Mouse (Mus musculus): Measurements from ENCODE around the gene Ager. TPM values are rescaled to one million over a fixed set of nuclear protein-coding genes. Genes with fewer than 3 reads are reported as not detected.
A peak's percentile ranks its signal among the peaks of the same experiment; 100 is the strongest.

Gene Ager
- polyA plus RNA-seq, 1 experiment from 2014 or later: 1.3 TPM

DNA sequence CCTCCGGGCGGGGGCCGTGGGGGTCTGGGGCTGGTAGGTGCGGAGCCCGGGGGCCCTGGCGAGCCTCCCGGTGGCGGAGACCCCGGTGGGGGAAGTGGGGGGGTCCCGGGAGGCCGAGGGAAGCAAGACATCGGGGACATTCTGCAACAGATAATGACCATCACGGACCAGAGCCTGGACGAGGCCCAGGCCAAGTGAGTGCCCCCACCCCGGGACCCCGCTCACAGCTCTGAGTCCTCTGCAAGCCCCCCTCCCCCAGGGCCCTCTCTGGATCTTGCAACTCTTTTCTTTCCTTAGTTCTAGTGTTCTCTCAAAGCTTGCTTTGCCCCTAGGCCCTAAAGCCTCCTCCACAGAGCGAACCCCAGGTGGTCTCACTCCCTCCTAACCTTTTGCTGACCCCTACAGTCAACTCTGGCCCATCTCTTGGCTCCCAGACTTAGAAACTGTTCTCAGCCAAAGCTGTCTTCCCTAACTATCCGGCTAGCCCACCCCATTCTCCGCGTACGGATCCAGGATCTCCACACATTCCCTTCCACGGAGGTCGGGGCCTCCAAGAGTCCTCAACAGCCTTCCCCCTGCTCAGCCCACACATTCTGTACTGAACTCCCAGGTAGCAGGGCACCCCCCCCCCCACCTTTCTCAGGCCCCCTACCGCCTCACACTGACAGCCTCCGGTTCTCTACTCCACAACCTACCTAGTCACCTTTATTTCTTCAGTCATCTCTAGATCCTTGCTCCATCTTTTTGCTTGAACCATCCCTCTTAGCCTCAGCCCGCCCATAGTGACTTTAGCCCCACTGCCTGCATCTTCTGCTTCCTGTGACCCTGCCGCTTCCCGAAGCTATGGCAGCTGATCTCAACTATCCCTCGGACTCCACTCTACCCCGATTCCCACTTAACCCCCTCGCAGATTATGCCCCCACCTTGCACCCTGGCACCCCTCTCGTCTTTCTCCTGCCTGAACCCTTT lies 4.8 kb upstream of the Ager start:
- peak overlapping the region; percentile 89 for H3K27ac ChIP-seq
- H3K4me1 ChIP-seq: peaks cover 93% of the 10 kb centered on the region
- H3K36me3 ChIP-seq: peaks cover 28% of the 10 kb centered on the region
- H3K27me3 ChIP-seq (replicated peaks): no peaks in the 10 kb centered on the region
- peak overlapping the region; percentile 92 for H3K4me3 ChIP-seq
- ATAC-seq: peak; percentile 1; the same call in 1 of the 2 replicates
- WGBS (ENCODE audit: insufficient replicate concordance): 4% methylated on average over 32 of the region's 32 CpGs
- H3K9me3 ChIP-seq (replicated peaks): no peaks in the 10 kb centered on the region
- H3K4me2 ChIP-seq: peak overlapping the region; percentile 99
- H3K9ac ChIP-seq: peak overlapping the region; percentile 97

DNA sequence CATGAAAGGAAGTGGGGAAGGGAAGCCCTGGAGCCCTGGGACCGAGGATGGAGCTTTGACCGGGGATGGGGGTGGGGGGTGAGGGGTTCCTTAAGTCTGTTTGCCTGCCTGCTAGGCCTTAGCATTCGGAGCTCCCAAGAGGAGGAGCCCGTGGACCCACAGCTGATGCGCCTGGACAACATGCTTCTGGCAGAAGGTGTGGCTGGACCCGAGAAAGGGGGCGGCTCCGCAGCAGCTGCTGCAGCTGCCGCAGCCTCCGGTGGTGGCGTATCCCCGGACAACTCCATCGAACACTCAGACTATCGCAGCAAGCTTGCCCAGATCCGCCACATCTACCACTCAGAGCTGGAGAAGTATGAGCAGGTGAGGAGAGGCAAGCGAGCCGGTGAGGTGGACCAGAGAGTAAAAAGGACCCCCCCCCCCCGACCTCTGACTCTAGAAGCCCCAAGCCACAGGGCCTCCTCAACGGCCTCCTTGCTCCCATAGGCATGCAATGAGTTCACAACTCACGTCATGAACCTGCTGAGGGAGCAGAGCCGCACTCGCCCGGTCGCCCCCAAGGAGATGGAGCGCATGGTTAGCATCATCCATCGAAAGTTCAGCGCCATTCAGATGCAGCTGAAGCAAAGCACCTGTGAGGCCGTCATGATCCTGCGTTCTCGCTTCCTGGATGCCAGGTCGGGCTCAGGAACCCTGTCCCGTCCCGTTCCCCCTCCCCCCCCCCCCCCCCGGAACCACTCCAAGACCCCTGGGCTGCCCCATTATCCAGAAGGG lies 3.7 kb upstream of the Ager start:
- Histone ChIP-seq H3K27me3 (replicated peaks) (no peaks in the 10 kb centered on the region), H3K36me3 (peaks cover 28% of the 10 kb centered on the region), H3K27ac (peak overlapping the region; percentile 89), H3K9ac (peak overlapping the region; percentile 97), H3K4me3 (peak overlapping the region; percentile 92), H3K9me3 (replicated peaks) (no peaks in the 10 kb centered on the region), H3K4me1 (peaks cover 91% of the 10 kb centered on the region), H3K4me2 (peak overlapping the region; percentile 99)
- no peak for ATAC-seq
- WGBS (ENCODE audit: insufficient replicate concordance): 71% methylated on average over 34 of the region's 34 CpGs

DNA sequence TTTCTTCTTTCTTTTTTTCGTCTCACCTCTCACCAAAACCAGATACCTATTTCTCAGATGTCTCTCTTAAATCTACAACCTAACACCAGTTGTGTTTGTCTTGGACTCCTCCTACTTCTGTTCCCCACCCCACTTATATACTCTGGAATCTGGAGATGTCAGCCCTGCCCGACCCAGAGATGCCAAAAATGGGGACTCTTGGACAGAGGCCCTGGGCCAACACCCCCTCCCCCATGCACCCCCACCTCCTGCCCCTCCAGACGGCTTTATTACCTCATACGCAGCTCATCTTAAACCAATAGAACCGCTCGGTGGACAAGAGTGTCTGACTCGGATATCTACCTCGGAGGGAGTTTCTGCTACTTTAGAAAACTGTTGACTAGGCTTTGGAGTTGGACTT lies 1.6 kb upstream of the Ager start:
- H3K4me1 ChIP-seq: peaks cover 79% of the 10 kb centered on the region
- H3K4me2 ChIP-seq: no peak overlapping the region
- no peak overlapping the region for H3K9ac ChIP-seq
- no peak for ATAC-seq
- no peaks in the 10 kb centered on the region for H3K9me3 ChIP-seq (replicated peaks)
- H3K4me3 ChIP-seq: no peak overlapping the region
- peaks cover 43% of the 10 kb centered on the region for H3K36me3 ChIP-seq
- WGBS (ENCODE audit: insufficient replicate concordance): 73% methylated on average over 8 of the region's 8 CpGs
- H3K27ac ChIP-seq: no peak overlapping the region
- H3K27me3 ChIP-seq (replicated peaks): no peaks in the 10 kb centered on the region

DNA sequence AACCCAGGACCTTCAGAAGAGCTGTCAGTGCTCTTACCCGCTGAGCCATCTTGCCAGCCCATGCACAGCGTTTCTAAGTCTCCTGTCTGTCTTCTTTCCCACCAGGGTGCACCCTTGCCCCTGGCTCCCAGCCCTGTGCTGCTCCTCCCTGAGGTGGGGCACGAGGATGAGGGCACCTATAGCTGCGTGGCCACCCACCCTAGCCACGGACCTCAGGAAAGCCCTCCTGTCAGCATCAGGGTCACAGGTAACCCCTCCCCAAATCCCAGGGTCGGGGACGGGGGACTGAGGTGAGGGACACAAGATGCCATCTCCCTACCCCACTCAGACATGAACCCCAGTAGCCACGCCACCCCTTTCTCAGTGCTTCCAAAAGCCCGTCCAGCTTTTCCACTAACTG lies 2.2 kb downstream of the Ager start:
- no peaks in the 10 kb centered on the region for H3K9me3 ChIP-seq (replicated peaks)
- H3K36me3 ChIP-seq: peaks cover 41% of the 10 kb centered on the region
- H3K4me3 ChIP-seq: no peak overlapping the region
- 76% methylated on average over 9 of the region's 9 CpGs for WGBS (ENCODE audit: insufficient replicate concordance)
- peaks cover 65% of the 10 kb centered on the region for H3K4me1 ChIP-seq
- no peak overlapping the region for H3K27ac ChIP-seq
- no peak for ATAC-seq
- H3K9ac ChIP-seq: no peak overlapping the region
- H3K4me2 ChIP-seq: no peak overlapping the region
- H3K27me3 ChIP-seq (replicated peaks): no peaks in the 10 kb centered on the region

DNA sequence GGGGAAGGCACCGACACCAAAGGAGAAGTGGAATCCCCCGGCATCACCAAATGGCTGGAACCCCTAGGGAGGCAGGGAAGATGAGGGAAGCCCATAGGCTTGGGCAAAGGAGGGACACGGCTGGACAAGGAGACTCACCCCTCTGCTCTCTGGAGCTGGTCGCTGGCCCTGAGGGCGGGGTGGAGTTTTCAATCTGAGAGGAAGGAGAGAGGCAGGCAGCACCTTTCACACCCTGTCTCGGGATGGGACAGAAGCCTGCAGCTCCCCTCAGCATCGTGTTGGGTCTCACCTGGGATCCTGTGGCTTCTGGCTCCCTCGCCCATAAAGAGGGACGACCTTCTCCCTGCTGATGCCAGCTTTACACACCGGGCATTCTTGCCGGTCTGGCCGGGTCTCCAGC lies 4.1 kb downstream of the Ager start:
- peak overlapping the region; percentile 94 for H3K4me2 ChIP-seq
- no peaks in the 10 kb centered on the region for H3K9me3 ChIP-seq (replicated peaks)
- ATAC-seq: no peak
- no peaks in the 10 kb centered on the region for H3K27me3 ChIP-seq (replicated peaks)
- H3K4me3 ChIP-seq: peak overlapping the region; percentile 98; the same call in 1 of the 2 replicates
- peaks cover 27% of the 10 kb centered on the region for H3K36me3 ChIP-seq
- H3K9ac ChIP-seq: no peak overlapping the region
- no peak overlapping the region; the same call in 1 of the 2 replicates for H3K27ac ChIP-seq
- H3K4me1 ChIP-seq: peaks cover 59% of the 10 kb centered on the region
- WGBS (ENCODE audit: insufficient replicate concordance): 88% methylated on average over 12 of the region's 12 CpGs

DNA sequence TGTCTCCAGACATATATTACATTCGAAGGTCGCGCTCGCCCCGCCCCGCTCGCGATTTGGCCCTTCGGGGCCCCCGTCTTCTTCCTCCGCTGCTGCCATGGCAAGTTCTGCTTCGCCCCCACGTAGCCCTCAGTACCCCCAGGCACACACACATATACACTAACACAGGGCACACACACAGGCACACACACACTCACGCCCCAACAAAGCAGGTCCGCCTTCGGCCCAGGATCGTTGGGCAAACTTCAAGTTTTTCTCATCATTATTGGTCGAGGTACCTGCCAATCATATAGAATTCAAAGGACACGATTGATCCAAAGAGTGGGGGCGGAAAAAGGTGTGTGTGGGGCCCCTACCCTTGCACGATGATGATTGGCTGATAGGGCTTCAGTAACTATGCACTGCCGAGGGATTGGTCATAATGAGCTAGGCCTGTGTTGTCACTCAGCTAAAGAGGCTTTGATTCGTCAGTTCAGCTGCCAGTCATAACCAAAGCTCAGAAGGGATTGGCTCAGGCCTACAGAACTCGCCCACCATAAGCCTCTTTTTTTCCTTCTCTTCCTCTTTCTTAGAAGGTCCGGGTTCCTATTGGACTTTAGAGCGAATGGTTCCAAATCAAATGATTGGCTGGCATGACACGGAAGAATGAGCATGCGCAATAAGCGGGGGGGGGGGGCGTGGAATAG lies 5.9 kb downstream of the Ager start, which contains the start of gene Rnf5:
Gene Rnf5, minus strand, starts transcription at position 316 of the 686 bp plus-strand sequence.
- Histone ChIP-seq H3K36me3 (peaks cover 36% of the 10 kb centered on the region), H3K27ac (peak within 1 kb of the TSS; percentile 91), H3K4me2 (peak within 1 kb of the TSS; percentile 94), H3K4me3 (peak within 1 kb of the TSS; percentile 98), H3K27me3 (replicated peaks) (no peaks in the 10 kb centered on the region), H3K4me1 (peaks cover 61% of the 10 kb centered on the region), H3K9ac (peak within 1 kb of the TSS; percentile 99), H3K9me3 (replicated peaks) (no peaks in the 10 kb centered on the region)
- ATAC-seq: peak; percentile 92
- WGBS (ENCODE audit: insufficient replicate concordance): under 1% methylated on average over 30 of the region's 30 CpGs

DNA sequence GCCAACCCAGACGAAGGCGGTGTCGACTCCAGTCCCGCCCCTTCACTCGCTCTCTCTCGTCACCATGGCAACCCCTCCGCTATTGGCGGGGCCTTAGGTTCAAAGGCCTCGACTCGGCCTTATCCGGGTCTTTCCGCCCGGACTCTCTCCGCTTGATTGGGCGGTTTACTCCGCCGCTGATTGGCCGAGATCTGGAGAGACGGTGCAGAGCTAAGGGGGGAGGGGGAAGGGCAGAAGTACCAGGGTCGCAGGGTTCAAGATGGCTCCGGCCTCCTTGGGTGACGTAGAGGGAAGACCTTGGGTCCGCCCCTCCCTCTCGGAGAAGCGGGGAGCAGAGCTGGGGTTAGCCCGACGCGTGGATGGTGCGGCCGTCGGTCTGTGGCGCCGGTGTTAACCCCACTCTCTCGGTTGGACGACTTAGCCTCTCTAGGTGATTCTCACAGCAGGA lies 6.4 kb downstream of the Ager start, which contains the start of gene Agpat1:
Gene Agpat1, plus strand, starts transcription at position 202 of the 448 bp plus-strand sequence.
- H3K4me1 ChIP-seq: peaks cover 65% of the 10 kb centered on the region
- H3K27me3 ChIP-seq (replicated peaks): no peaks in the 10 kb centered on the region
- H3K4me2 ChIP-seq: peak within 1 kb of the TSS; percentile 94
- WGBS (ENCODE audit: insufficient replicate concordance): under 1% methylated on average over 35 of the region's 35 CpGs
- H3K4me3 ChIP-seq: peak within 1 kb of the TSS; percentile 98
- H3K9ac ChIP-seq: peak within 1 kb of the TSS; percentile 99
- H3K9me3 ChIP-seq (replicated peaks): no peaks in the 10 kb centered on the region
- peak; percentile 83 for ATAC-seq
- H3K27ac ChIP-seq: peak within 1 kb of the TSS; percentile 91
- H3K36me3 ChIP-seq: peaks cover 36% of the 10 kb centered on the region

DNA sequence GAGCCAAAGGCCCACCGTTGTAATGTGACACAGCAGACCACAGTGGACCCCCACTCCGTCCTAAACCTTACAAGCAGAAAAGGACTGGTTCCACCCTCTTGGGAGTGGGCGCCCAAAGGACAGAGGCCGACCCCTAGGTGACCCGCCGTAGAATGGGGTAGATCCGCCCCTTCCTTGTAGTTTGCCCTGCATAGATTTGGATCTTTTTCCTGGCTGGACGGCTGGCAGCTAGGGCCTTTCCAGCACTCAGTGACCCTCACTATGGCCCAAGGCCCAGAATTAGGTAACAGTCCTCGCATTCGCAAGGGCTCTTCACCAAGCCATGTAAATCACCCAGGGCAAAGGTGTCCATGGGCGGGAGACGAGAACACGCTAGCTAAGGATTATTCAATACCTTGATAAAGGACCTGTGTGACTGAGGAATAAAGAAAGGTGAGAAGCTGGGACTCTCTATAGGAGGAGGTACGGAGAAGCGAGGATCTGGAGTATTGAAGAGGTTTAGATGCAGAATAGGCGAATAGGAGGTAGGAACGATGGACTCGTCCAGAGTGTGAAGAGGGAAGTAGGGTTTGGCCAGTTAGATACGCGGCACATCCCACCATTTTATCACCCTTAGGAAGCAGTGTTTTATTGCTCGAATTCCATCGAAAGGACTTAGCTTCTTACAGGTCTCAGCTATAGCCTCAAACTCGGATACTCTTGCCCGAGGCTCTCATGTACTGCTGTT lies 7.0 kb downstream of the Ager start:
- 15% methylated on average over 24 of the region's 24 CpGs for whole genome bisulfite sequencing (ENCODE audit: insufficient replicate concordance)
- H3K27me3 ChIP-seq (replicated peaks): no peaks in the 10 kb centered on the region
- peak overlapping the region; percentile 91 for H3K27ac ChIP-seq
- H3K9me3 ChIP-seq (replicated peaks): no peaks in the 10 kb centered on the region
- peak overlapping the region; percentile 99 for H3K9ac ChIP-seq
- H3K36me3 ChIP-seq: peaks cover 35% of the 10 kb centered on the region
- peak overlapping the region; percentile 98 for H3K4me3 ChIP-seq
- peaks cover 64% of the 10 kb centered on the region for H3K4me1 ChIP-seq
- no peak for ATAC-seq
- peak overlapping the region; percentile 92 for H3K4me2 ChIP-seq

DNA sequence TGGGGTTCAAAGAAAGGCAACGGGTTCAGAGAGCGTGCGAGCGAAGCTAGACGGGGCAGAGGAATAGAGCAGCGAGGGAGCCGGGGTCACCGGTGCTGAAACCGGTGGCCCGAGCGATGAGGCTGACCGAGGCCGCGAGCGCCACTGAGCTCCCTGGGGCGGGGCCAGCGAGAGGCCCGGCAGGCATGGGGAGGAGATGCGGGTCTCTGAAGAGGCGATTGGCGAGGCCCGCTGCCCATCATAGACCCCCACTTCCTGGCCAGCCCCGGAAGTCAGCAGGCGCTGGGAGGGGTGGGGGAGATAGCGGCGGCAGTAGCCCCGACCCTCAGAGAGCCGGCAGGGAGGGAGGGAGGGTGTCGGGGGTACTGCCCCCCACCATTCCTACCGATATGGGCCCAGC lies 7.9 kb downstream of the Ager start:
- ATAC-seq: peak; percentile 49
- peak overlapping the region; percentile 99 for H3K9ac ChIP-seq
- no peaks in the 10 kb centered on the region for H3K27me3 ChIP-seq (replicated peaks)
- peak overlapping the region; percentile 92 for H3K4me2 ChIP-seq
- WGBS (ENCODE audit: insufficient replicate concordance): 1% methylated on average over 26 of the region's 30 CpGs
- peak overlapping the region; percentile 91 for H3K27ac ChIP-seq
- peak overlapping the region; percentile 98 for H3K4me3 ChIP-seq
- no peaks in the 10 kb centered on the region for H3K9me3 ChIP-seq (replicated peaks)
- peaks cover 59% of the 10 kb centered on the region for H3K4me1 ChIP-seq
- H3K36me3 ChIP-seq: peaks cover 33% of the 10 kb centered on the region

DNA sequence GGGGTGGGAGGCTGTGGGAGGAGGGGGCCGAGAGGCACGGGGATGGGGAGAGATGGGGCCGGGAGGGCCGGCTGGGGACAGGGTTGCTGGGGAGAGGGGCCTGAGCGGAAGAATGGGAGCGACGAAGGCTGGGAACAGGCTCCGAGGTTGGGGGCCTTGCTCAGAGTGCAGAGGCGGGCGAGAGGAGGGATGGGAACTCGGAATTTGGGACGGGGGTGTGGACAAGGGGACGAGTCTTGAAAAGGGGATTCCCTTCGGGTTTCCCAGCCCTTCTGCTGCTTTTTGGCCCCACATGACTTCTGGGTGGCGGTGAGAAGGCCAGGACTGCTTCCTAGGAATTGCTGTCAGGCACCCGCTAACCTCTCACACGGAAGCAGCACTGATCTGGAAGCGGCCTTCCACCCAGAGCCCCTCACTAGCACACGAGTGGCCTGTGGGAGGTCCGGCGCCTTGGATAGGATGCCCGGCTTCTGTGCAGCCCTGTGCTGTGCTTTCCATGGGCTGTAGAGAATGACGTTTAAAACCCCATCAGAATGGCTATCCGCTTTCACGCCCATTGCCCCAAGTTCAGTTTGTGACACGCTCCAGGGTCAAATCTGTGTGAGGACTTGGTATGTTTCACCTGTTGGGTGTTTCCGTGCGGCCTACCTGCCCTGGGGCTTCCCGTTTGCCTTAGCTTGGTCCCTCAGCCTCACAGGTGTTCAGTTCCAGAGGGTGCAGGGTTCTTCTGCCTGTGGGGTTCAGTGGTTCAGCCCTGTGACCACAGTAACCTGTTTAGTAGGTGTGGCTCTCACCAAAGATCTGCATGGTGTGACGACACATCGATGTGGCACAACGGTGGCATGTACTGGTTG lies 8.8 kb downstream of the Ager start:
- peak overlapping the region; percentile 99 for H3K9ac ChIP-seq
- peaks cover 33% of the 10 kb centered on the region for H3K36me3 ChIP-seq
- 12% methylated on average over 32 of the region's 32 CpGs for WGBS (ENCODE audit: insufficient replicate concordance)
- peak overlapping the region; percentile 92 for H3K4me2 ChIP-seq
- peak overlapping the region; percentile 98 for H3K4me3 ChIP-seq
- no peak for ATAC-seq
- peaks cover 59% of the 10 kb centered on the region for H3K4me1 ChIP-seq
- H3K27ac ChIP-seq: peak overlapping the region; percentile 91
- H3K9me3 ChIP-seq (replicated peaks): no peaks in the 10 kb centered on the region
- no peaks in the 10 kb centered on the region for H3K27me3 ChIP-seq (replicated peaks)

Data from liver, embryonic 12.5 days (tissue).